Mouse (Mus musculus) frontal cortex, postnatal 25 days (tissue): ENCODE data around the gene Mmp11.

Experiments
- DNase-seq, 2 experiments: peaks; one replicate each; pipeline ENCODE4 v3.0.0; 2022; ENCODE audit warnings: low spot score in 2 of 2

Gene Mmp11

GRCm38 (mm10) chr10:75937851-75938643 is 1.8 kb upstream of the Mmp11 start:
- no peak for DNase-seq

- DNase-seq = no peak
Measured at GRCm38 (mm10) chr10:75936909-75937667, 792 bp upstream of the Mmp11 start.

GRCm38 (mm10) chr10:75934991-75935390 is 1.3 kb downstream of the Mmp11 start:
- DNase-seq = no peak

GRCm38 (mm10) chr10:75932891-75933290 is 3.4 kb downstream of the Mmp11 start, which contains the start of gene Chchd10:
TSS of gene Chchd10 (plus strand) at chr10:75933130.
- DNase-seq = no peak

GRCm38 (mm10) chr10:75932081-75932678 is 4.1 kb downstream of the Mmp11 start:
- DNase-seq = no peak

- no peak for DNase-seq
Measured at GRCm38 (mm10) chr10:75931311-75931710, 5.0 kb downstream of the Mmp11 start.

GRCm38 (mm10) chr10:75930304-75930703 is 6.0 kb downstream of the Mmp11 start:
- DNase-seq = no peak

- no peak for DNase-seq
Measured at GRCm38 (mm10) chr10:75926396-75926795, 9.9 kb downstream of the Mmp11 start.

GRCm38 (mm10) chr10:75924324-75924723 is 12.0 kb downstream of the Mmp11 start:
- DNase-seq = no peak

GRCm38 (mm10) chr10:75921726-75922560 is 14.4 kb downstream of the Mmp11 start:
- no peak for DNase-seq

GRCm38 (mm10) chr10:75921026-75921725 is 15.1 kb downstream of the Mmp11 start, which contains the start of gene Smarcb1:
TSS of gene Smarcb1 (minus strand) at chr10:75921617.
- DNase-seq = peak; percentile 90 to 94

- DNase-seq = no peak
Measured at GRCm38 (mm10) chr10:75919026-75919425, 17.3 kb downstream of the Mmp11 start.

- DNase-seq = no peak
Measured at GRCm38 (mm10) chr10:75916840-75917239, 19.5 kb downstream of the Mmp11 start.

- DNase-seq = no peak
Measured at GRCm38 (mm10) chr10:75915557-75915956, 20.7 kb downstream of the Mmp11 start.

- DNase-seq = no peak
Measured at GRCm38 (mm10) chr10:75913013-75913589, 23.2 kb downstream of the Mmp11 start.

- DNase-seq = no peak
Measured at GRCm38 (mm10) chr10:75910698-75911097, 25.6 kb downstream of the Mmp11 start.

- no peak for DNase-seq
Measured at GRCm38 (mm10) chr10:75906882-75907281, 29.4 kb downstream of the Mmp11 start.

GRCm38 (mm10) chr10:75904391-75904790 is 31.9 kb downstream of the Mmp11 start:
- no peak for DNase-seq

- no peak for DNase-seq
Measured at GRCm38 (mm10) chr10:75898846-75899245, 37.5 kb downstream of the Mmp11 start.

GRCm38 (mm10) chr10:75898039-75898564 is 38.2 kb downstream of the Mmp11 start:
- DNase-seq = no peak
